16 mouse cellular contexts compared by ENCODE assay signal in genomic region chr11:32800929-32801375, GRCm38 (mm10). TPM values are rescaled to one million over a fixed set of nuclear protein-coding genes. Genes with fewer than 3 reads are reported as not detected.
DNase-seq lines count a peak whose midpoint lies in the region; ATAC-seq lines count a peak whose summit lies in the region.
"Had no signal": no experiment of that assay in that cellular context is flagged by ENCODE, and none has a peak within 500 bp of the region (broad histone marks: within the 10 kb centered on the region; RNA-seq: fewer than 3 reads in every experiment).

No protein-coding gene starts in this region.

- DNase-seq in hindbrain, embryonic 10.5 days (ENCODE audit: low spot score), result peak; percentile 11
- peak; percentile 25 for DNase-seq in neural tube, embryonic 10.5 days (ENCODE audit: extremely low spot score, low spot score)
- peak; percentile 40 for DNase-seq in gonadal fat pad, adult 2 months (ENCODE audit: low read depth)
- DNase-seq in mesoderm, embryonic 11.5 days (ENCODE audit: low read depth, low spot score), result peak; percentile 57
- no peak for DNase-seq in urinary bladder, postnatal 25 days (ENCODE audit: low spot score)
- DNase-seq: adrenal gland, postnatal 10 days; cerebellum, adult 9-11 months; kidney, adult 8-10 months; lung, postnatal 14 days; retina, postnatal 1 day had no signal

- no peaks in the 10 kb centered on the region for H3K27me3 ChIP-seq in hindbrain, embryonic 10.5 days (ENCODE audit: insufficient read depth, poor library complexity, severe bottlenecking)
- no peaks in the 10 kb centered on the region for H3K27me3 ChIP-seq in hindbrain, embryonic 12.5 days
- no peaks in the 10 kb centered on the region for H3K27me3 ChIP-seq in neural tube, embryonic 15.5 days (replicated peaks)
- H3K27me3 ChIP-seq in heart, embryonic 11.5 days (ENCODE audit: control insufficient read depth, insufficient read depth, low read length), result no peaks in the 10 kb centered on the region

- 73% methylated on average over 7 of the region's 7 CpGs for WGBS in hindbrain, embryonic 10.5 days
- WGBS in hindbrain, embryonic 12.5 days, result 65% methylated on average over 7 of the region's 7 CpGs
- WGBS in neural tube, embryonic 15.5 days, result 50% methylated on average over 7 of the region's 7 CpGs
- 68% methylated on average over 7 of the region's 7 CpGs for WGBS in heart, embryonic 11.5 days (ENCODE audit: insufficient replicate concordance)

- no peaks in the 10 kb centered on the region for H3K9me3 ChIP-seq in hindbrain, embryonic 10.5 days
- H3K9me3 ChIP-seq in hindbrain, embryonic 12.5 days (replicated peaks), result no peaks in the 10 kb centered on the region
- H3K9me3 ChIP-seq in neural tube, embryonic 15.5 days (replicated peaks), result no peaks in the 10 kb centered on the region
- H3K9me3 ChIP-seq in heart, embryonic 11.5 days (replicated peaks; ENCODE audit: control insufficient read depth, low read length), result no peaks in the 10 kb centered on the region
- H3K9me3 ChIP-seq: heart, embryonic 13.5 days had no signal

- no peaks in the 10 kb centered on the region for H3K36me3 ChIP-seq in hindbrain, embryonic 10.5 days
- no peaks in the 10 kb centered on the region for H3K36me3 ChIP-seq in hindbrain, embryonic 12.5 days
- no peaks in the 10 kb centered on the region for H3K36me3 ChIP-seq in neural tube, embryonic 15.5 days
- no peaks in the 10 kb centered on the region for H3K36me3 ChIP-seq in heart, embryonic 11.5 days (ENCODE audit: control insufficient read depth, insufficient read depth, low read length)
- H3K36me3 ChIP-seq: heart, embryonic 13.5 days had no signal

- H3K9ac ChIP-seq in hindbrain, embryonic 12.5 days, result no peak overlapping the region
- no peak overlapping the region for H3K9ac ChIP-seq in neural tube, embryonic 15.5 days (replicated peaks)
- no peak overlapping the region for H3K9ac ChIP-seq in heart, embryonic 11.5 days (ENCODE audit: low read depth, low read length)
- H3K9ac ChIP-seq: heart, embryonic 13.5 days had no signal

- no peak for ATAC-seq in hindbrain, embryonic 12.5 days (ENCODE audit: low FRiP score)
- no peak; the same call in 1 of the 2 replicates for ATAC-seq in neural tube, embryonic 15.5 days (ENCODE audit: low FRiP score)
- no peak for ATAC-seq in heart, embryonic 11.5 days (replicated peaks; ENCODE audit: insufficient number of reproducible peaks, low FRiP score, low TSS enrichment)

- H3K4me2 ChIP-seq in hindbrain, embryonic 12.5 days (replicated peaks), result no peak overlapping the region
- no peak overlapping the region for H3K4me2 ChIP-seq in neural tube, embryonic 15.5 days
- no peak overlapping the region for H3K4me2 ChIP-seq in heart, embryonic 11.5 days
- H3K4me2 ChIP-seq: heart, embryonic 13.5 days had no signal

- H3K4me1 ChIP-seq in hindbrain, embryonic 10.5 days (replicated peaks), result peaks cover 6% of the 10 kb centered on the region; the same call in 1 of the 2 replicates
- H3K4me1 ChIP-seq in hindbrain, embryonic 12.5 days, result peaks cover 7% of the 10 kb centered on the region; the same call in 1 of the 2 replicates
- H3K4me1 ChIP-seq in neural tube, embryonic 15.5 days, result peaks cover 15% of the 10 kb centered on the region
- no peaks in the 10 kb centered on the region for H3K4me1 ChIP-seq in heart, embryonic 11.5 days (ENCODE audit: control insufficient read depth, insufficient read depth, low read length)
- H3K4me1 ChIP-seq: heart, embryonic 13.5 days had no signal

- H3K27ac ChIP-seq in hindbrain, embryonic 10.5 days, result no peak overlapping the region
- no peak overlapping the region for H3K27ac ChIP-seq in hindbrain, embryonic 12.5 days
- H3K27ac ChIP-seq in neural tube, embryonic 15.5 days (replicated peaks), result no peak overlapping the region
- H3K27ac ChIP-seq in heart, embryonic 11.5 days (ENCODE audit: low read depth, low read length), result no peak overlapping the region
- H3K27ac ChIP-seq: heart, embryonic 13.5 days had no signal

- H3K4me3 ChIP-seq in hindbrain, embryonic 10.5 days, result no peak overlapping the region
- no peak overlapping the region for H3K4me3 ChIP-seq in hindbrain, embryonic 12.5 days
- H3K4me3 ChIP-seq in neural tube, embryonic 15.5 days (replicated peaks), result no peak overlapping the region
- H3K4me3 ChIP-seq in heart, embryonic 11.5 days (ENCODE audit: low read depth, low read length), result no peak overlapping the region
- H3K4me3 ChIP-seq: heart, embryonic 13.5 days; myocyte had no signal

RNA-seq across cellular contexts. Expression of gene Smim23, which starts 23.5 kb away (rescaled TPM):
- not detected in 2 replicates for polyA plus RNA-seq in hindbrain, embryonic 10.5 days (2016; fragmentation: Nextera tagmentation; extraction: Ambion mirVana)
- not detected in 2 replicates for polyA plus RNA-seq in hindbrain, embryonic 12.5 days (2016; fragmentation: Nextera tagmentation; extraction: Ambion mirVana)
- polyA plus RNA-seq in neural tube, embryonic 15.5 days (2015; fragmentation: Nextera tagmentation; extraction: Ambion mirVana), result not detected in 2 replicates
- polyA plus RNA-seq in gonadal fat pad, adult 2 months (2012; rRNA removed), result 0.66 and 1.0 TPM in 2 replicates
- polyA plus RNA-seq in heart, embryonic 11.5 days (2014; fragmentation: Nextera tagmentation; extraction: Ambion mirVana), result not detected in 2 replicates
- polyA plus RNA-seq: C2C12; heart, embryonic 13.5 days; myocyte had no signal
